Mouse (Mus musculus): ENCODE data around the gene Gm11569. TPM values are rescaled to one million over a fixed set of nuclear protein-coding genes. Genes with fewer than 3 reads are reported as not detected.
"Not testable (repeated sequence)": the region's sequence is repeated elsewhere in the genome, so short reads cannot be mapped to it uniquely, and the experiment has no call there.

Gene Gm11569
- not detected in 2 replicates for polyA plus RNA-seq (2015; fragmentation: Nextera tagmentation; extraction: Ambion mirVana)

GRCm38 (mm10) chr11:99798832-99799231, at the start of gene Gm11569:
TSS of gene Gm11569 (minus strand) at chr11:99798932.
- WGBS: no CpG with 5 or more reads among the region's 1 CpGs

DNA sequence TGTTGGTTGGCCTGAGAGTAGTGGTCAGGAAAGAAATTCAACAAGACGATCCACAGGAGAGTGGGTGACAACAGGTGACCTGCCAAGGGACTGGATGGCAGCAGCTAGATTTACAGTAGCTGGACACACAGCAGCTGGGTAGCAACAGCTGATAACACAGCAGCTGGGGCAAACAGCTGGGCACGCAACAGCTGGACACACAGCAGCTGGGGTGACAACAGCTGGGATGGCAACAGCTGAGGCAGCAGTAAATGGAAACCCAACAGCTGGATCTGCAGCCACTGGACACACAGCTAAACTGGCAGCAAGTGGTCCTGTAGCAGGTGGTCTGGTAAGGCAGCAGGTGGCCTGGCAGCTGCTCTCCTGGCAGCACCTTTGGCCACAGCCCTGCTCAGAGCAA, 48.0 kb upstream of the Gm11569 start:
- no peak for ATAC-seq (replicated peaks; ENCODE audit: insufficient number of reproducible peaks, insufficient read depth, low FRiP score, low read depth)
- no peaks in the 10 kb centered on the region for H3K36me3 ChIP-seq
- 77% methylated on average over 2 of the region's 2 CpGs for WGBS
- no peak overlapping the region for H3K27ac ChIP-seq
- H3K9ac ChIP-seq: no peak overlapping the region
- H3K4me1 ChIP-seq (replicated peaks): no peaks in the 10 kb centered on the region
- no peaks in the 10 kb centered on the region for H3K9me3 ChIP-seq (replicated peaks)
- no peaks in the 10 kb centered on the region for H3K27me3 ChIP-seq
- H3K4me3 ChIP-seq: no peak overlapping the region
- no peak overlapping the region for H3K4me2 ChIP-seq

More at GRCm38 (mm10) chr11:99798832-99799231, at the start of gene Gm11569:
- not testable (repeated sequence) for H3K9me3 ChIP-seq (replicated peaks); H3K4me3 ChIP-seq; H3K4me2 ChIP-seq; ATAC-seq (replicated peaks; ENCODE audit: insufficient number of reproducible peaks, insufficient read depth, low FRiP score, low read depth); H3K36me3 ChIP-seq; H3K27ac ChIP-seq; H3K9ac ChIP-seq; H3K27me3 ChIP-seq; H3K4me1 ChIP-seq (replicated peaks)

DNA sequence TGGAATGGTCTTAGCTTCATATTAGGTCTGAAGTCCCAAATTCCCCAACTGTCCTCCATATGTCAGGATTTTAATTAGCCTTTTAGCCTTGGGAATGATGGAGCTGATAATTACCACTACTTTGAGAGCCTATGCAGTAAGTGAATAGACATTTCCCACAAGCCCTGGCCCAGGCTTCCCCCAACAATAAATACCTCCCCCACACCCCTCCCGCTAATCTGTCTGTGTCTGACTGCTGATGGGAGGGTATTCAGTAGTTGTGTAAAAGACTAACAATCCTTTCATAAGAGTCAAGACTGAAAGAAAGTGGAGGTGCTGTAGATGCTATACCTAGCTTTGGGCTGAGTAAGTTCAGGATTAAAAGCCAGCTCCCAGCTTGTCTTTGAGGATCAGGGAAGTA, 43.5 kb upstream of the Gm11569 start:
- Histone ChIP-seq H3K4me3 (no peak overlapping the region), H3K27me3 (no peaks in the 10 kb centered on the region), H3K9ac (no peak overlapping the region), H3K27ac (no peak overlapping the region), H3K9me3 (replicated peaks) (no peaks in the 10 kb centered on the region), H3K4me1 (replicated peaks) (no peaks in the 10 kb centered on the region), H3K36me3 (no peaks in the 10 kb centered on the region), H3K4me2 (no peak overlapping the region)
- WGBS: 72% methylated on average over 1 of the region's 1 CpGs
- ATAC-seq (replicated peaks; ENCODE audit: insufficient number of reproducible peaks, insufficient read depth, low FRiP score, low read depth): no peak

DNA sequence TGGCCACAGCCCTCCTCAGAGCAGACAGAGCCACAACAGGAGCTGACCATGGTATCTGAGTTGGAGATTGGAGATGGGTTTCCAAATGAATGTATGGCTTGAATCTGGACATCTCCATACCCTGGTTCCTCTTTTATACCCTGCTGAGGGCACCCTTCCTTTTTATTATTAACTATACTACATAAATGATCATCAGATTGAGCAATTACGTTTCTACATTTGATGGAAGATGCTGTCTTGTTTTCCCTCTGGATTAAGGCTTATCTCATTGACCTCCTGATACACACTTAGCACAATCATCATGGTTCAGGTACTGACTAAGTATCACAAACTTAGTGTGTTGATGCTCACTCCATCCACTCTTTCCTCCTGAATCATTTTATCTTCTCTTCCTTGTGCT, 39.2 kb upstream of the Gm11569 start, which contains the start of gene 2300003K06Rik:
Gene 2300003K06Rik (minus strand): TSS at position 101 of the 400 bp plus-strand sequence.
- Histone ChIP-seq H3K9ac (no peak within 1 kb of the TSS), H3K4me1 (replicated peaks) (no peaks in the 10 kb centered on the region), H3K36me3 (no peaks in the 10 kb centered on the region), H3K9me3 (replicated peaks) (no peaks in the 10 kb centered on the region), H3K4me2 (no peak within 1 kb of the TSS), H3K27me3 (no peaks in the 10 kb centered on the region), H3K27ac (no peak within 1 kb of the TSS), H3K4me3 (no peak within 1 kb of the TSS)
- ATAC-seq (replicated peaks; ENCODE audit: insufficient number of reproducible peaks, insufficient read depth, low FRiP score, low read depth): no peak
- WGBS: 69% methylated on average over 1 of the region's 1 CpGs

DNA sequence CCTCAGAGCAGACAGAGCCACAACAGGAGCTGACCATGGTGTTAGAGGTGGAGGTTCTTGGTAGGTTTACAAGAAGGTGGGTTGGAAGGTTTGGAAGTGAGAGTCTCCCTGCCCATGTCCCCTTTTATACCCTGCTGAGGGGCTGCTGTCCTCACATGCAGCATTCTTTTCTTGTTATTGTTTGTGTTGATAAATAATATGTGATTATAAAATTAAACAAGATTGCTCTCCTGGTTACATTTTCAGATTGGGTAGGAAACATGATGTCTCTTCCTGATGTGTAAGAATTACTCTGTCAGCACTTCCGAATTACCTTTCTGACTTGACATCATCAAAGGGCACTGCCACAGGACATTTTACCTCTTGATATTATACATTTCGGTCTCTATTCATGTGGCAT, 16.8 kb upstream of the Gm11569 start, which contains the start of gene Gm11564:
Gene Gm11564 (minus strand): TSS at position 101 of the 400 bp plus-strand sequence.
- not testable (repeated sequence) for H3K4me2 ChIP-seq; H3K27me3 ChIP-seq; H3K9ac ChIP-seq; H3K4me3 ChIP-seq; H3K36me3 ChIP-seq; H3K9me3 ChIP-seq (replicated peaks); H3K27ac ChIP-seq; H3K4me1 ChIP-seq (replicated peaks); ATAC-seq (replicated peaks; ENCODE audit: insufficient number of reproducible peaks, insufficient read depth, low FRiP score, low read depth)
- 73% methylated on average over 2 of the region's 2 CpGs for WGBS

GRCm38 (mm10) chr11:99809792-99810191, 11.1 kb upstream of the Gm11569 start, which contains the start of gene Krtap4-13:
TSS of gene Krtap4-13 (minus strand) at chr11:99809892.
- not testable (repeated sequence) for H3K9ac ChIP-seq; H3K27me3 ChIP-seq; H3K9me3 ChIP-seq (replicated peaks); H3K4me2 ChIP-seq; H3K36me3 ChIP-seq; ATAC-seq (replicated peaks; ENCODE audit: insufficient number of reproducible peaks, insufficient read depth, low FRiP score, low read depth); H3K4me3 ChIP-seq; H3K27ac ChIP-seq; H3K4me1 ChIP-seq (replicated peaks)

DNA sequence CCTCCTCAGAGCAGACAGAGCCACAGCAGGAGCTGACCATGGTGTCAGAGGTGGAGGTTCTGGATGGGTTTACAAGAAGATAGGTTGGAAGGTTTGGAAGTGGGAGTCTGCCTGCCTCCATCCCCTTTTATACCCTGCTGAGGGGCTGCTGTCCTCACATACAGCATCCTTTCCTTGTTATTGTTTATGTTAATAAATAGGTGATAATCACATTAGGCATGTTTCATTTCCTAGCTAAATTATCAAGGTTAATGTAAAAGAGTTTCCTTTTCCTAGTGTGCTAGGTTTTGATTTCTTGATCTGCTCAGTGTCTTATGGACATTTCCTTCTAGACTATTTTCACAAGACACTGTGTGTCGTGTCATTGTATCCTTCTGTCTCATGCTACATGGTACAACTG, 5.6 kb upstream of the Gm11569 start, which contains the start of gene Gm11554:
Gene Gm11554 (minus strand): TSS at position 101 of the 400 bp plus-strand sequence.
- H3K4me1 ChIP-seq (replicated peaks); H3K9me3 ChIP-seq (replicated peaks); H3K36me3 ChIP-seq; H3K4me3 ChIP-seq; ATAC-seq (replicated peaks; ENCODE audit: insufficient number of reproducible peaks, insufficient read depth, low FRiP score, low read depth); H3K4me2 ChIP-seq; H3K27me3 ChIP-seq; H3K9ac ChIP-seq; H3K27ac ChIP-seq: not testable (repeated sequence)
- no CpG with 5 or more reads among the region's 1 CpGs for WGBS

GRCm38 (mm10) chr11:99793367-99793766, 5.4 kb downstream of the Gm11569 start, which contains the start of gene Gm11596:
TSS of gene Gm11596 (minus strand) at chr11:99793467.
- 71% methylated on average over 2 of the region's 2 CpGs for WGBS
- no peak within 1 kb of the TSS for H3K27ac ChIP-seq
- no peaks in the 10 kb centered on the region for H3K4me1 ChIP-seq (replicated peaks)
- H3K4me3 ChIP-seq: no peak within 1 kb of the TSS
- no peak within 1 kb of the TSS for H3K4me2 ChIP-seq
- H3K9me3 ChIP-seq (replicated peaks): no peaks in the 10 kb centered on the region
- no peak within 1 kb of the TSS for H3K9ac ChIP-seq
- ATAC-seq (replicated peaks; ENCODE audit: insufficient number of reproducible peaks, insufficient read depth, low FRiP score, low read depth): no peak
- no peaks in the 10 kb centered on the region for H3K36me3 ChIP-seq
- no peaks in the 10 kb centered on the region for H3K27me3 ChIP-seq

GRCm38 (mm10) chr11:99784900-99785299, 13.8 kb downstream of the Gm11569 start, which contains the start of gene Krtap4-9:
TSS of gene Krtap4-9 (plus strand) at chr11:99785200.
- not testable (repeated sequence) for H3K4me1 ChIP-seq (replicated peaks); H3K9ac ChIP-seq; H3K27ac ChIP-seq; H3K4me2 ChIP-seq; H3K9me3 ChIP-seq (replicated peaks); H3K4me3 ChIP-seq; ATAC-seq (replicated peaks; ENCODE audit: insufficient number of reproducible peaks, insufficient read depth, low FRiP score, low read depth); H3K36me3 ChIP-seq; H3K27me3 ChIP-seq

DNA sequence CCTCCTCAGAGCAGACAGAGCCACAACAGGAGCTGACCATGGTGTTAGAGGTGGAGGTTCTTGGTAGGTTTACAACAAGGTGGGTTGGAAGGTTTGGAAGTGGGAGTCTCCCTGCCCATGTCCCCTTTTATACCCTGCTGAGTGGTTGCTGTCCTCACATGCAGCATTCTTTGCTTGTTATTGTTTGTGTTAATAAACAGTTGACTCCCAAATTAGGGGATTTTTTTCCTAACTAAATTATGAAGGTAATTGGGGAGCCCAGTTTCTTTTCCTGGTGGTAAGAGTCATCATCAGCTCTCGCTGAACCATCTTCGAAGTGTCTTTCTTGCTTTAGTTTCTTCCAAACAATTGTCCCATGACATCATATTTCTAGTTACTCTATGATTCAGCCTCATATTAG, 18.1 kb downstream of the Gm11569 start, which contains the start of gene Krtap4-8:
Gene Krtap4-8 (minus strand): TSS at position 101 of the 400 bp plus-strand sequence.
- H3K27me3 ChIP-seq: no peaks in the 10 kb centered on the region
- no peaks in the 10 kb centered on the region for H3K36me3 ChIP-seq
- WGBS: 89% methylated on average over 2 of the region's 2 CpGs
- no peak for ATAC-seq (replicated peaks; ENCODE audit: insufficient number of reproducible peaks, insufficient read depth, low FRiP score, low read depth)
- no peak within 1 kb of the TSS for H3K4me3 ChIP-seq
- H3K27ac ChIP-seq: no peak within 1 kb of the TSS
- no peak within 1 kb of the TSS for H3K4me2 ChIP-seq
- no peak within 1 kb of the TSS for H3K9ac ChIP-seq
- no peaks in the 10 kb centered on the region for H3K9me3 ChIP-seq (replicated peaks)
- H3K4me1 ChIP-seq (replicated peaks): no peaks in the 10 kb centered on the region

DNA sequence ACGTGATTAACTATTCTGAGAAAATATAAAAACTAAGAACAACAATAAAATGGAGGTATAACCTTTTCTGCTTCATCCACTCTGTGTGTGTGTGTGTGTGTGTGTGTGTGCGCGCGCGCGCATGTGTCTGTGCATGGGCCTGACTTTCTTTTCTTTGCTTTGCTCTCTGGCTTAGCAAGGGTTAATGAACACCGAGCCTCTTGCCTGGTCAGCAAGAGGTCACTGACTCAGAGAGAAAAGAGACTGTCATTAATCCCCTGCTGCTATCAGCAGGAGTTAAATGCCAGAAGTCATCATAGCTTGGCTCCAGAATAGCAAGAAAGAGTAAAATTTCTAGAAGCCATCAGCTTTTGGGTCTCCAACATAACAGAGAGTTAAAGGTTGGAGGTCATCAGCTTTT, 20.3 kb downstream of the Gm11569 start:
- Histone ChIP-seq H3K27me3 (no peaks in the 10 kb centered on the region), H3K4me1 (replicated peaks) (no peaks in the 10 kb centered on the region), H3K36me3 (no peaks in the 10 kb centered on the region), H3K27ac (no peak overlapping the region), H3K9me3 (replicated peaks) (no peaks in the 10 kb centered on the region), H3K4me3 (no peak overlapping the region), H3K9ac (no peak overlapping the region), H3K4me2 (no peak overlapping the region)
- no peak for ATAC-seq (replicated peaks; ENCODE audit: insufficient number of reproducible peaks, insufficient read depth, low FRiP score, low read depth)
- 68% methylated on average over 7 of the region's 7 CpGs for WGBS

DNA sequence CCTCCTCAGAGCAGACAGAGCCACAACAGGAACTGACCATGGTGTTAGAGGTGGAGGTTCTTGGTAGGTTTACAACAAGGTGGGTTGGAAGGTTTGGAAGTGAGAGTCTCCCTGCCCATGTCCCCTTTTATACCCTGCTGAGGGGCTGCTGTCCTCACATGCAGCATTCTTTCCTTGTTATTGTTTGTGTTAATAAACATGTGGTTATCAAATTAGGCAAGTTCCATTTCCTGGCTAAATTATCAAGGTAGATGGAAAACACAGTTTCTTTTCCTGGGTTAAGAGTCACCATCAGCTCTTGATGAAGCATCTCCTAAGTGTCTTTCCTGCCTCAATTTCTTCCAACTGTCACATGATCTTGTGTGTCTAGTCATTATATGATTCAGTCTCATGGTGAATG, 25.9 kb downstream of the Gm11569 start, which contains the start of gene Gm11595:
Gene Gm11595 (minus strand): TSS at position 101 of the 400 bp plus-strand sequence.
- H3K36me3 ChIP-seq; ATAC-seq (replicated peaks; ENCODE audit: insufficient number of reproducible peaks, insufficient read depth, low FRiP score, low read depth); H3K9ac ChIP-seq; H3K9me3 ChIP-seq (replicated peaks); H3K4me2 ChIP-seq; H3K4me3 ChIP-seq; H3K27me3 ChIP-seq; H3K4me1 ChIP-seq (replicated peaks); H3K27ac ChIP-seq: not testable (repeated sequence)
